Mouse (Mus musculus) embryonic fibroblast, embryonic 13.5 days (primary cell): ENCODE measurements at regions not wholly inside any gene's neighbourhood (a gene's known extent, or its start where the extent isn't known, plus 50 kb on each side); places are given as distances from the start of the nearest gene placed in this dataset.

Experiments
- H3K27ac ChIP-seq: 2 replicates; pipeline ENCODE4 v1.5.1; 2012; ENCODE audit warnings: low read length, control low read depth, inconsistent platforms; ENCODE audit not compliant: insufficient read depth
- H3K4me1 ChIP-seq: 2 replicates; pipeline ENCODE4 v1.6.1; 2011; ENCODE audit warnings: low read length; ENCODE audit not compliant: control insufficient read depth, insufficient read depth
- H3K4me3 ChIP-seq: 2 replicates; pipeline ENCODE4 v1.5.1; 2011; ENCODE audit warnings: mild to moderate bottlenecking, control low read depth, low read length; ENCODE audit not compliant: insufficient read depth
- CTCF ChIP-seq: IDR thresholded peaks from 2 replicates; pipeline ENCODE4 v1.5.1; 2011; ENCODE audit warnings: mild to moderate bottlenecking, control low read depth, low read length, moderate library complexity, borderline replicate concordance; ENCODE audit not compliant: insufficient read depth
- POLR2A ChIP-seq: IDR thresholded peaks from 2 replicates; pipeline ENCODE4 v1.6.1; 2011; ENCODE audit warnings: low read depth, mild to moderate bottlenecking, control low read depth, low read length, moderate library complexity

- Histone ChIP-seq H3K4me1 (no peaks in the 10 kb centered on the region), H3K4me3 (no peak overlapping the region), H3K27ac (no peak overlapping the region)
- TF ChIP-seq CTCF (no peak), POLR2A (no peak)
Observed at GRCm38 (mm10) chr13:110704261-110704660, 309.4 kb downstream of the Plk2 start.

DNA sequence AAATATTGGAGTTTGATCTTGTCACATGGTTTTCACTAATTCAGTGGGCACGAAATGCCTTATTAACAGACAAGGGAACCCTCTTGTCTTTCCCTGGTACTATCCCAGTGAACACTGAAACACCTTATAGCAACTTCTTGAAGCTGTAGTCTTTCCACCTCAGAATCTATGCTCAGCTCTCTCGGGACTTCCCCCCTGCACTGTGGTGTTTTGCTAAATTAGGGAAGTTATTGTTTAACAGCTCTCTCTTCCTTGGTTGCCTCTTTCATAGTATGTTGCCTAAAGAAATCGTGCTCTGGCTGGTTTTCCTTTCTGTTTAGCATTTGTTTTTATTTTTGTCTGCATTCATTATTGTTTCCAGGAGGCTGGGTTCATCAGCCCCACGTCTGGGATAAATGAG, 316.0 kb downstream of the Plk2 start:
- Histone ChIP-seq H3K27ac (no peak overlapping the region), H3K4me3 (no peak overlapping the region), H3K4me1 (no peaks in the 10 kb centered on the region)
- TF ChIP-seq POLR2A: no peak
- TF ChIP-seq CTCF: no peak

GRCm38 (mm10) chr13:110712527-110712926, 317.7 kb downstream of the Plk2 start:
- Histone ChIP-seq H3K4me1 (no peaks in the 10 kb centered on the region), H3K4me3 (no peak overlapping the region), H3K27ac (no peak overlapping the region)
- no peak for TF ChIP-seq POLR2A
- TF ChIP-seq CTCF: no peak

DNA sequence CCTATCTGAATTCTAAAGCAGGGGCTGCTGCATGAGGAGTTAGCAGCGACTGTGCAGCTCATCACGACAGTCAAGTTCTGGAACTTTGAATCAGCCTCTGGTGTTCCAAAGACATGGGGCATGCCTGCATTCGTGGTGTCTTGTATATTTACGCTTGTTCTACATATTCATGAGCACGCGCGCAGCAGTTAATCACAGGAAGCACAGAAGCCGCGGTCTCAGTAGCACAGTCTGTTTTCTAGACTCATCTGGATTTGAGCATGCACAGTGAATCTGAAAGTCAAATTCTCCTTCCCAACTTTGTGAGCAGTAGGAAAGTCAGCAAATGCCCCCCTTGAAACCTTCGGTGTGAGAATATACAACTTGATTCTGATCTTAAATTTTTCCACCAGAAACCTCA, 327.3 kb downstream of the Plk2 start:
- Histone ChIP-seq H3K4me3 (no peak overlapping the region), H3K4me1 (peaks cover 4% of the 10 kb centered on the region), H3K27ac (no peak overlapping the region)
- TF ChIP-seq CTCF: no peak
- TF ChIP-seq POLR2A: no peak

GRCm38 (mm10) chr13:110722752-110723151, 327.9 kb downstream of the Plk2 start:
- TF ChIP-seq POLR2A (no peak), CTCF (no peak)
- H3K4me3 ChIP-seq: no peak overlapping the region
- H3K27ac ChIP-seq: no peak overlapping the region
- peaks cover 4% of the 10 kb centered on the region for H3K4me1 ChIP-seq

- peaks cover 4% of the 10 kb centered on the region for H3K4me1 ChIP-seq
- H3K27ac ChIP-seq: no peak overlapping the region
Observed at GRCm38 (mm10) chr13:110724836-110725235, 330.0 kb downstream of the Plk2 start.

GRCm38 (mm10) chr13:110725821-110726220, 331.0 kb downstream of the Plk2 start:
- no peak overlapping the region for H3K4me3 ChIP-seq
- H3K4me1 ChIP-seq: peaks cover 4% of the 10 kb centered on the region
- H3K27ac ChIP-seq: no peak overlapping the region
- TF ChIP-seq CTCF (no peak), POLR2A (no peak)

More at GRCm38 (mm10) chr13:110724836-110725235, 330.0 kb downstream of the Plk2 start:
- no peak overlapping the region for H3K4me3 ChIP-seq
- TF ChIP-seq POLR2A (no peak), CTCF (no peak)

- Histone ChIP-seq H3K27ac (0 out of 2 replicates have a peak overlapping the region, but pooled peaks have one; percentile 3), H3K4me3 (no peak overlapping the region), H3K4me1 (peaks cover 11% of the 10 kb centered on the region)
- TF ChIP-seq CTCF: no peak
- no peak for TF ChIP-seq POLR2A
Observed at GRCm38 (mm10) chr13:110735511-110735910, 340.7 kb downstream of the Plk2 start.

- Histone ChIP-seq H3K4me3 (no peak overlapping the region), H3K4me1 (peaks cover 8% of the 10 kb centered on the region; the same call in 1 of the 2 replicates), H3K27ac (peak overlapping the region; percentile 12; the same call in 1 of the 2 replicates)
- TF ChIP-seq POLR2A: no peak
- TF ChIP-seq CTCF: no peak
Observed at GRCm38 (mm10) chr13:110741576-110742206, 346.8 kb downstream of the Plk2 start.

- H3K4me1 ChIP-seq: no peaks in the 10 kb centered on the region
- H3K27ac ChIP-seq: no peak overlapping the region
- no peak for TF ChIP-seq CTCF
- TF ChIP-seq POLR2A: no peak
- H3K4me3 ChIP-seq: no peak overlapping the region
Observed at GRCm38 (mm10) chr13:110747223-110747868, 352.5 kb downstream of the Plk2 start.

GRCm38 (mm10) chr13:110752746-110753145, 357.9 kb downstream of the Plk2 start:
- Histone ChIP-seq H3K4me3 (no peak overlapping the region), H3K27ac (no peak overlapping the region), H3K4me1 (no peaks in the 10 kb centered on the region)
- TF ChIP-seq CTCF: no peak
- TF ChIP-seq POLR2A: no peak
